Mouse (Mus musculus) granulocyte monocyte progenitor cell, adult 5-6 weeks (primary cell): ENCODE data around the gene Mgat1. TPM values are rescaled to one million over a fixed set of nuclear protein-coding genes. Genes with fewer than 3 reads are reported as not detected.
A peak's percentile ranks its signal among the peaks of the same experiment; 100 is the strongest.
"Not testable (repeated sequence)": the region's sequence is repeated elsewhere in the genome, so short reads cannot be mapped to it uniquely, and the experiment has no call there.

ENCODE experiments used
- ATAC-seq: replicated peaks from 2 replicates; pipeline ENCODE4 v1.8.0; 2016; ENCODE audit warnings: mild to moderate bottlenecking, moderate TSS enrichment, inconsistent platforms; ENCODE audit not compliant: poor library complexity, severe bottlenecking
- total RNA-seq, 2 experiments: library from RNA; stranded (forward) in 1 of 2; stranded (reverse) in 1 of 2; fragments of 200-712, 200-1000 nt in 1 of 2; fragments of >200 nt in 1 of 2; fragmentation: Nextera tagmentation in 1 of 2; gene quantifications; 2 replicates each; pipeline ENCODE4 v1.2.3; 2014 to 2017

Gene Mgat1
- total RNA-seq (2014; fragmentation: Nextera tagmentation), result 44.1 and 74.5 TPM in 2 replicates
- 51.6 and 59.4 TPM in 2 replicates for total RNA-seq (2017)

DNA sequence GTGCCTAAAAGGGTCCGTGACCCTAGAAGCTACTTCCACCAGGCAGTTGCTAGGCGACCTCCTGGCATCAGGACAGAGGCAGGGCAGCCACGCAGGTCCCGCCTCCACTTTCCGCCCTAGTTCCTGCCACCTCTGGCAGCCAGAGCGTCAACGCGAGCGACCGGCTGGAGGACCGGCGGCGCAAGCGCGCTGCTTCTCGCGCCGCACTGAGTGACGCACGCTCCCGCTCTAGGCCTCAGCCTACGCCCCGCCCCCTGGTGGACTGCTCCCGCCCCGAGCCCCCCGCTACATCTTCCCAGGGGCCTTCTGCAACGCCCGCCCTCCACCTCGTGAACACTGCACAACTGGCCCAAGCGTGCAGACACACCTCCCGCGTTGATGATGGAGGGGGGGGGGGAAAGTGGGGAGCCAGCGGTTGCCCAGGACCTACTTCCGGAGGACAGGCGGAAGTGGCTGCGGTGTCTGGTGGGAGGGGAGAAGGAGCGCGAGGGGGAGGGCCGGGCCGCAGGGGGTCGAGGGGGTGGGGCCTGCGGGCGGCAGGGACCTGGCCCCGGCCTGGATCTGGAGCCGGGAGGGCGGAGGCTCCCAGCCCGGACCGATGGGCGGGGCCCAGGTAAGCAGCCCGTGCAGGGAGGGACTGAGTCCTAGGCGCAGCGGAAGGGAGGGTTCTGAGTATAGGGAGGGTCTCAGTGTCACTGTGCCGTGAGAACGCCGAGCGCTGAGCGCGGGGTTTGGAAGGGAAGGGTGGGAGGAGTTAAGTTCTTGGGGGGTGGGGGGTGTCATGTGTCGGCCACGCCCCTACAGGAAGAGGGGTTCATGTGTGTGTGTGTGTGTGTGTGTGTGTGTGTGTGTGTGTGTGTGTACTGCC lies at the start of gene Mgat1:
Gene Mgat1, plus strand, starts transcription at position 465 of the 868 bp plus-strand sequence.
- ATAC-seq, result peak; percentile 66

DNA sequence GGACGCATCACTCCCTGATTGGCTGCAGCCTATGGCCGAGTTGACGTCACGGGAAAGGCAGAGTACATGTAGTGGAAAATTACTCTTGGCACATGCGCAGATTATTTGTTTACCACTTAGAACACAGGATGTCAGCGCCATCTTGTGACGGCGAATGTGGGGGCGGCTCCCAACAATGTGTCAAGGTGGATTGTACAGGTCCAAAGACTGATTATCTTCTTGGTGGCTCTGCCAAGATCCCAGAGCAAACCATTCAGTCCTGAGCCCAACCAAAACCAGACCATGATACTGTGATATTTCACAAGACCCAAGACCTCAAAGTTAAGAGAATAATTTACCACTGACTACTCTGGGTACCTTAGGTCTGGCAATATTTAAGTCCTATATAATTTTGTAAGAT lies 49.2 kb upstream of the Mgat1 start:
- ATAC-seq, result not testable (repeated sequence)

DNA sequence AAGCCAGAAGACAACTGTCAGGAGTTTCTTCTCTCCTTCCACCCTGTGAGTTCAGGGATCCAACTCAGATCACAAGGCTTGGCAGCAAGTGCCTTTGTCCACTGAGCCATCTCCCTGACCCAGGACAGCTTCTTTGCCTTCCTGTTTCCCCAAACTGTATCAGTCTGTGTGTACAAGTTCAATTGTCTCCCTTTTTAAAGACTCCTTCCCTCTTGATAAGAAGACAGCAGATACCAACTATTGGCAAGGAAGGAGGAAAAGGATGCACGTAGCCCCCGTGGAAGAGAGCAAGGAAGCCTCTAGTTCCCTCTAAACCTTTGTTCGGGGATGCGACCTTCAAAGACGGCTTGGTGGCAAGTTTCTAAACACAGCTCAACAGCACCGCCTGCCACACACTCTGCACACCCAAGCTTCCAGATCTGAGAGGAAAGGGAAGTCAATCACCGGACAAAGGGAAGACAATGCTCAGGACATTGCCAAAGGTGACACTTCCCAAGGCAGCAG lies 48.1 kb upstream of the Mgat1 start:
- peak; percentile 63 for ATAC-seq

DNA sequence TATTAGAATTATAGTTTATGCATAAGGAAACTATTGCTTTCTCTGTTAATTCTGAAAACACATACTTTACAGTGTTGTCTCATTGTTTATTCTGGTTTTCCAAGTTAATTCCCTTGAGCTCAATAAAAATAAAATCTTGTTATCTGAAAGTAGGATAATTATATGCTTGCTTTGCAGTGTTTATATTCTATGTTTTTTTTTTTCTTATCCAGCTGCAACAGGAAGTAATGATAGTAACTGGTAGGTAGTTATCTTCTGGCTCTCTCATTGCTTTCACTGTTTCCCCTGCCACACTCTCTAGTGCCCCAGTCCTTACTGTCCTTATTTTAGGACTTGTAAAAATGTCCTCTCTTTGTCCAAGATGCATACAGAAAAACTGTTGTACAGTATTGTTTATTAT lies 43.3 kb upstream of the Mgat1 start:
- ATAC-seq, result no peak

DNA sequence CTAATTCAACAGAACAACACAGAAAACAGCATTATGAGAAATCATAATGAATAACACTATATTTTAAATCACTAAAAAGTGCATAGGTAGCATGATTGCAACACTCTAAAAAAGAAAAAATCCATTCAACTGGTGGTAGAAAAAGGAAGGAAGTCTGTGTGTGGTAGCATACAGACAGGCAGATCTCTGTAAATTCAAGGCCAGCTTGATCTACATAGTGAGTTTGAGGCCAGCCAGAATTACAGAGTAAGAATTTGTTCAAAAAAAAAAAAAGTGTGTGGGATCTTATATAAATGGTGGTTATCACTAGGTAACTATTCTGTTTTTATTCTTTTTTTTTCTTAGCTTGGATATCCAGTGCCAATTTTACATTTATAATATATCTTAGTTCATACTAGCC lies 42.8 kb upstream of the Mgat1 start:
- ATAC-seq, result peak; percentile 24

GRCm38 (mm10) chr11:49202071-49202470 lies 41.9 kb upstream of the Mgat1 start:
- no peak for ATAC-seq

DNA sequence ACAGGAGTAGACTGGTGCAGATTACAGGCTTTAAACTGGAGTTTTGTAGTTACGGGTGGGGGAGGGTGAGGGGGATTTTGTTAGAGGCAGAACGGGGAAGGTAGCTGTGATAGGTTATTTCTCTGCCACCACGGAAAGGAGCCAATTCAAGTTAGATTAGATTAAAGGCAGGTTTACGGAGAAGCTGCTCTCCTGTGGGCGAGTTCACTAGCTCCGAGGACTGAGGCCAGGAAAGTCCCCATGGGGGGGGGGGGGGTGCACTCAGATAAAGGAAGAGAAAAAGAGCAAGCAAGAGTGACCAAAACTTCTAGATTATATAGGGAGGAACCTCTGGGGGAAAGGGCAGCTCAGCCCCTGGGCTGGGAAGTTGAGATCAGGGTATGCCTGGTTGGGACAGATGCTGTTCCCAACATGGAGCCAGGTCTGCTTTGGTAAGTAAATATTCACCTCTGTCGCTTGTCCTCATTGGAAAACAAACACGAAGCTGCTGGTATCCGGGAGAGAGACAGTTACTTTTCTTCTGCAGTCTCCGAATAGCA lies 41.4 kb upstream of the Mgat1 start:
- 0 out of 2 replicates have a peak, but pooled peaks have one; percentile 2 for ATAC-seq

- peak; percentile 82 for ATAC-seq
Measured at GRCm38 (mm10) chr11:49203129-49203768, 40.7 kb upstream of the Mgat1 start, which contains the start of gene Zfp62. TSS of gene Zfp62 (plus strand) at chr11:49203292.

DNA sequence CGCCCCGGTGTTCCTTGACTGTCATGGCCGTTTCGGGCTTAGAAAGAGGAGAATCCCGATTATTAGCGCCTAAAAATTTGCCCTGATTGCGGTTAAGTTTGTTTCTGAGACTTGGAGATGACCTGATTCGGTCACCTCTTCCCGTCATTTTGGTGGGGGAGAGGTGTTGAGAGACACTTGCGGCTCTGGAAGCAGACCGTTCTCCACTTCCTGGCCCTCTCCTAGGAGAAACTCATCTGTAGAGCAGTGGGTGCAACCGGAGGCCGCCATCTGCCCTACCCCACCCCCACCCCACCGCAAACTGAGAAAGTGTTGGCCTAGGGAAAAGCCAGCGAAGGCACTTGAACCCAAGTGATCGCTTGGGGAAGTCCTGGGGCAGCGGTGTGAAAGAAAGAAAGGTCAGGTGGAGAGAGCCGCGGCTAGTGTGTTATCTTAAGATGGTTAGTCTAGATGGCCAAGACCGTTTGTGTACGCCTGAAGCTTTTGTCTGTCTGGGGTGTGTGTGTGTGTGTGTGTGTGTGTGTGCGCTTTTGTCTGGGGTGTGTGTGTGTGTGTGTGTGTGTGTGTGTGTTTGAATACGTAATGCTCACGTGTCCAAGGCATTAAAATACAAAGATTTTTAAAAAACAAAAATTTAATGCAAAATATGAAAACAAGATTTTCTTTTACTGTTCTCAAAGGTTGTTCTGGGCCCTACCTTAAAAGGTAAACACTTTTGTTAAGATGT lies 40.1 kb upstream of the Mgat1 start:
- ATAC-seq, result peak; percentile 40

DNA sequence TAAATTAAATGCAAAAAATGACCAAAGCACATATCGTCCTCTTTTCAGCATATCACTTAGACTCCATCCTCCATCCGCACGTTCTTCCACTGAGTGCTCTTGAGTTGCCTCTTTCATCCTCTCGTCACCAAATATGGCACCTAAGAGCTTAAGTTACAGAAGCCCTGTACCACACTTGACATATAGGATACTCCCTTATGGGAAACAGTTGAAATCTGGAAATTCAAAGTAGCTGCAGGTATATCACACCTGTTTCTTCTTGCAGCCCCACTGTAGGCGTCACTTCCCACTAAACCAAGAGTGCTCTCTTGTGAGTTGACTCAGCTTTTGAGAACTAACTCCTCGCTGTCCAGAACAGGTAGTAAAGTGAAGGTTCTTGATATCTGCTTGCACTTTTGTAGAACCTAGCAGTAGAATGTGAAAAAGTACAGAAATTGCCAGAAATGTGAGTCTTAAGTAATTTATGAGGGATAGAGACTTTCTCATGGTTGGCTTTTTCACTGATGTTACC lies 38.9 kb upstream of the Mgat1 start:
- no peak for ATAC-seq

- no peak for ATAC-seq
Measured at GRCm38 (mm10) chr11:49207495-49207894, 36.5 kb upstream of the Mgat1 start.

GRCm38 (mm10) chr11:49212577-49212976 lies 31.4 kb upstream of the Mgat1 start:
- no peak for ATAC-seq

DNA sequence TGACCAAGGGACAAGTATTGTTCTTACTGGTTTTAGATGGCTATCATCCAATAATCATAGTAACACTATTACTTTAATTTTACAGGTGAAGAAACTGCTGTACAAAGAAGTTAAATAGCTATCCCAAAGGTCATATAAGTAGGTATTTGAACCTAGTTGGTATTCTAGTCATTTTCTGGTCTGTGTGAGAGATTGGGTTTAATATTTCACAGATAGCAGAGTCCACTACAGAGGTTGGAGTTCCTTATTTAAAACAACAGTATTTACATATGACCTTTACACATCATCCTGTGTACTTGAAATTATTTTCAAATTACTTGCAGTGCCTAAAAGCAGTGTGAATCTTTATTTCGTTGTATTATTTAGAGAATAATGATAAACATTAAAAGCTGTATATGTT lies 30.5 kb upstream of the Mgat1 start:
- no peak for ATAC-seq

GRCm38 (mm10) chr11:49219271-49219670 lies 24.7 kb upstream of the Mgat1 start:
- no peak for ATAC-seq

DNA sequence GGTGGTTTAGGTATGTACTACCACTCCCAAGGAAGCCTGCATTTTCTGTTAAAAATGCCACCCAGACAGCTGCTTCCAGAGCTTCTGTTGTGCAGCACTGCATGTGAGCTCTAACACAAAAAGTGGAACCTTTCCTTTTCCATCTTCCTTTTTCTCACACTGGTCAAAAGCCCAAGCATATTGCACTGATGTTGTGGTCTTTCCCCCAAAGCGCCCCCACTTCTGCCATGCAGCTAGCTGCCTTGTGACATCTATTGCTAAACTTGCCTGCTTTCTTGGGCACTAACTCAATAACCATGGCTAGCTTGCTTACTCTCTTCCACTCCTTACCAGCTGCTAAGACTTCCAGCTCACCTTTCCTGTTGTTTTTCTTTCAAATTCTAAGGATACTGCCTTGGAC lies 19.5 kb upstream of the Mgat1 start:
- ATAC-seq, result peak; percentile 98

- ATAC-seq, result no peak
Measured at GRCm38 (mm10) chr11:49232781-49233180, 11.2 kb upstream of the Mgat1 start.

GRCm38 (mm10) chr11:49235459-49236207 lies 8.4 kb upstream of the Mgat1 start:
- ATAC-seq, result peak; percentile 37

- ATAC-seq, result no peak
Measured at GRCm38 (mm10) chr11:49236891-49237290, 7.1 kb upstream of the Mgat1 start.

GRCm38 (mm10) chr11:49237532-49237931 lies 6.5 kb upstream of the Mgat1 start:
- ATAC-seq, result peak; percentile 76
